Mouse (Mus musculus): ENCODE results near the gene Pdx1. TPM values are rescaled to one million over a fixed set of nuclear protein-coding genes. Genes with fewer than 3 reads are reported as not detected.

Pdx1 gene
- polyA plus RNA-seq, 1 experiment from 2014 or later, result 6.4 TPM

DNA sequence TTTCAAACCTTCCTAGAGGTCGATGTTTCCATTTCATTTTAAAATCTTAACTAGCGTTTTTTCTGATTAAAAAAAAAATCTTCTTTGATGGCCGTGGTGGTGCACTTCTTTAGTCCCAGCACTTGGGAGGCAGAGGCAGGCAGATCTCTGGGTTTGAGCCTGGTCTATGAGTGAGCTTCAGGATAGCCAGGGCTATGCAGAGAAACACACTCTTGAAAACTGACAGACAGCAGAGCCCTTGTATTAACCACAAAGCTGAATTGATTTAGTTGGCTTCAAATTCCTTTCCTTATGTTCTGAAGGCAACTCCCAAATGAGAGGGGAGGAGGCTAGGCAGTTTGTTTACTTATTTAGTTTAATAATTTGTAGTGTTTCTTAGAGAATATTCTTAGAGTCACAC lies 6.0 kb downstream of the Pdx1 start:
- ATAC-seq (replicated peaks; ENCODE audit: low FRiP score, low TSS enrichment, low read depth) (no peak), DNase-seq (ENCODE audit: low spot score) (no peak)
- no peaks in the 10 kb centered on the region for H3K4me1 ChIP-seq (replicated peaks; ENCODE audit: control insufficient read depth, insufficient read depth, low read length)
- no peak overlapping the region for H3K9ac ChIP-seq (ENCODE audit: low read length)
- peaks cover 100% of the 10 kb centered on the region for H3K27me3 ChIP-seq (replicated peaks; ENCODE audit: control insufficient read depth, insufficient read depth, low read length)
- no peak overlapping the region for H3K27ac ChIP-seq (ENCODE audit: low read depth)
- H3K4me3 ChIP-seq (ENCODE audit: low read depth, low read length), result no peak overlapping the region
- H3K36me3 ChIP-seq (ENCODE audit: control insufficient read depth, insufficient read depth, low read length), result no peaks in the 10 kb centered on the region
- 19% methylated on average over 3 of the region's 3 CpGs for WGBS
- no peak overlapping the region for H3K4me2 ChIP-seq (ENCODE audit: low read length)
- no peaks in the 10 kb centered on the region; the same call in 1 of the 2 replicates for H3K9me3 ChIP-seq (ENCODE audit: control insufficient read depth, low read length)

DNA sequence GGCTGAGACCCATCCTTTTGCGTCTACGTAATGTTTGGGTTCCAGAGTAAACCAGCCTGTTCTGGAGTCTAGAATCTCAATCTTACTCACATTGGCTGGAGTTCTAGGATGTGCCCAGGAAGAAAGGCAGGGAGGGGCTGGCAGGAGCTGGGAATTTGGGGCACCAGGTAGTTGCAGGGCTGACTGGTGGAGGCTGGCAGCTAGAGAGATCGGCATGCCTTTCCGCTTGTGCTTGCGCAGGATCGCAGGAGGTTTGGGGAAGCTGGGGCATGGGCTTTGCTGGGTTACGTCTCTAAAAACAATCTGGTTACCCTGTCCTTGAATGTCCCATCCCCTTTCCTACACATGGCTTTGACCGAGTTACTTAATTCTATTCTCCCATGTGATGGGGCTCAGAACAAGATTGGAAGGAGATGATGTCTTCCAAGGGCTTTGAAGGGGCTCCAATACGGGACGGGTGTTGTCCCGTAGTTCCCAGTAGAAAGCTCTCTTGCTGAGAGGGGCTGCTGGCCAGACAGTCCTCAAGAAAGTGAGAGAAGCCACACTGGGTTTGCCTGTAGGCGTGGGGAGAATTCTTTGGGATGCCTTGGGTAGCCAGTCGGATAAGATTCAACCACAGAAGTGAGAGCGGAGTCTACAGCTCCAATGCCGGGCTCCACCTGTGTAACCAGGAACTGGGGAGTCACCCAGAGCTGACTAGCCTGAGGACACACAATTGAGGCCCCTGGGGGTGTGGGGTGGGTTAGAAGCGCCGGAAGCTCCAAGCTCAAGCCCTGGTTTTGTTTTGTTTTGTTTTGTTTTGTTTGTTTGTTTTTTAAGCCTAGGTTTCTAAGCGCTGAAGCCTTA lies 7.2 kb downstream of the Pdx1 start:
- H3K27me3 ChIP-seq (replicated peaks; ENCODE audit: control insufficient read depth, insufficient read depth, low read length), result peaks cover 98% of the 10 kb centered on the region
- ATAC-seq (replicated peaks; ENCODE audit: low FRiP score, low TSS enrichment, low read depth) (no peak), DNase-seq (ENCODE audit: low spot score) (no peak)
- H3K27ac ChIP-seq (ENCODE audit: low read depth), result no peak overlapping the region
- no peaks in the 10 kb centered on the region; the same call in 1 of the 2 replicates for H3K9me3 ChIP-seq (ENCODE audit: control insufficient read depth, low read length)
- H3K4me3 ChIP-seq (ENCODE audit: low read depth, low read length), result no peak overlapping the region
- H3K36me3 ChIP-seq (ENCODE audit: control insufficient read depth, insufficient read depth, low read length), result no peaks in the 10 kb centered on the region
- no peaks in the 10 kb centered on the region for H3K4me1 ChIP-seq (replicated peaks; ENCODE audit: control insufficient read depth, insufficient read depth, low read length)
- no peak overlapping the region for H3K9ac ChIP-seq (ENCODE audit: low read length)
- WGBS, result 3% methylated on average over 18 of the region's 18 CpGs
- H3K4me2 ChIP-seq (ENCODE audit: low read length), result no peak overlapping the region

DNA sequence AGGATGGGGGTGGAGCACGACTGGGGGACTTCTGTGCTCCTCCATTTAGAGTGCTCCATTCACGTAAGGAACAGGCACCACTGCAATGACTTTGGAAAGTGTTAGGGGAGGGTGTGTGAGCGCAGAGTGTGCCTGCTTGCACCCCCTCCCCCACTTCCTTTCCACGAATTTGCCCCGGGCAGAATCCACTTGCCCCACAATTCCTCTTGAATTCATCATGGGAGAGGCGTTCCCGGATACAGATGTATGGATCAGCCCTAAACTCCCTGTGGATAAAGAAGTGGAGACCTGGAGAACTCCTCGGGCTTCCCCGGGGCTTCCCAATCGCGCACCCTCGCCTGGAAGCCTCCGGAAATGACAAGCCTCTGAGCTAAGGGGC lies 7.8 kb downstream of the Pdx1 start:
- H3K4me2 ChIP-seq (ENCODE audit: low read length), result no peak overlapping the region
- H3K36me3 ChIP-seq (ENCODE audit: control insufficient read depth, insufficient read depth, low read length), result no peaks in the 10 kb centered on the region
- ATAC-seq (replicated peaks; ENCODE audit: low FRiP score, low TSS enrichment, low read depth) (no peak), DNase-seq (ENCODE audit: low spot score) (no peak)
- H3K9me3 ChIP-seq (ENCODE audit: control insufficient read depth, low read length), result no peaks in the 10 kb centered on the region; the same call in 1 of the 2 replicates
- 3% methylated on average over 13 of the region's 13 CpGs for WGBS
- no peak overlapping the region for H3K9ac ChIP-seq (ENCODE audit: low read length)
- H3K4me1 ChIP-seq (replicated peaks; ENCODE audit: control insufficient read depth, insufficient read depth, low read length), result no peaks in the 10 kb centered on the region
- H3K4me3 ChIP-seq (ENCODE audit: low read depth, low read length), result no peak overlapping the region
- H3K27me3 ChIP-seq (replicated peaks; ENCODE audit: control insufficient read depth, insufficient read depth, low read length), result peaks cover 92% of the 10 kb centered on the region
- no peak overlapping the region for H3K27ac ChIP-seq (ENCODE audit: low read depth)

DNA sequence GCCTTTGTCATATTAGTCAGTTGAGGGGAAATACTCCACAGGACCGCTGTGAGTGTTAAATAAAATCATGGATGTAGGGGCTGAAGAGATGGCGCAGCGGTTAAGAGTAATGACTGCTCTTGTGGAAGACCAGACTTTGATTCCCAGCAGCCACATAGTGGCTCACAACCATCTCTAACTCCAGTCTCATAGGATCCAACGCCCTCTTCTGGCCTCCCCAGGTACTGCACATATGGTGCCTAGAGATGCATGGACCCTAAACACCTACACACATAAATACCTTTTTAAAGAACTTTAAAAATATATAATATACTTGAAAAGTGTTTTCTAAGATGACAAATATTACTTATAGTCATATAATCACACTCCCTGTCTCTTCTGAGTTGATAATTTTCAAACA lies 14.6 kb downstream of the Pdx1 start:
- Histone ChIP-seq H3K27me3 (replicated peaks; ENCODE audit: control insufficient read depth, insufficient read depth, low read length) (peaks cover 24% of the 10 kb centered on the region), H3K4me3 (ENCODE audit: low read depth, low read length) (no peak overlapping the region), H3K9ac (ENCODE audit: low read length) (no peak overlapping the region), H3K27ac (ENCODE audit: low read depth) (no peak overlapping the region), H3K4me2 (ENCODE audit: low read length) (no peak overlapping the region), H3K4me1 (replicated peaks; ENCODE audit: control insufficient read depth, insufficient read depth, low read length) (no peaks in the 10 kb centered on the region), H3K36me3 (ENCODE audit: control insufficient read depth, insufficient read depth, low read length) (no peaks in the 10 kb centered on the region), H3K9me3 (ENCODE audit: control insufficient read depth, low read length) (no peaks in the 10 kb centered on the region)
- DNase-seq (ENCODE audit: low spot score) (no peak), ATAC-seq (replicated peaks; ENCODE audit: low FRiP score, low TSS enrichment, low read depth) (no peak)
- 73% methylated on average over 4 of the region's 4 CpGs for WGBS

DNA sequence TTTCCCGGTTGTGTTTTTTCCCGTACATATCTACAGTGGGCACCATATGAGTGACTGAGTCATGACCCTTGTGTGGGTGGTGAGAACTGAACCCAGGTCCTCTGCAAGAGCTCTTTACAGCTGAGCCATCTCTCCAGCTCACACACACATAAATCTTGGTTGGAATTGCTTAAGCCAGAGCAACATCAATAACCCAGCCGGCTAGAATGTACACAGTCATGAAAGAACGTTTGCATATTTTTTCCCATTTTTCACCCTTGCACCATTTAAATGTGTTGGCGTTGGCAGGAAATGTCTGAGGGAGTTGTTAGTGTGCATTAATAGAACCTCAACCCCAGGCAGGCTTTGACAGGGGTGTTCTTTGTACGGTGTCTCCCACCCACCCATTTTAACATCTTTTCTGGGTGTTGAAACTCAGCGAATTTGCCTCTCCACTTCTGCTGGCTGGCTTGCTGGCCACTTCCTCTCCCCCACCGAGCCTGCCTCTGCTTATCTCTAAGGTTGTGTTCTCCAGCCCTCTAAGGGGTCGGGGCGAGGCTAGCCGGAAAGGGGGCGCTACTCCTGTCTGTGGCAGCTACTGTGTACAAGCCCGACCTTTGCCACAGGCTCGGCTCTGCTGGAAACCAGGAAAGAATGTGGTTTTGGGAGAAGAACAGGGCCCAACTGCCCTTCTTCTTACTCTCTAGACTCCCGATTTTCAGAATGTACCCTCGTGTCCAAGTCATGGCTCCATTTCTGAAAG lies 22.2 kb downstream of the Pdx1 start:
- Histone ChIP-seq H3K4me3 (ENCODE audit: low read depth, low read length) (no peak overlapping the region), H3K4me2 (ENCODE audit: low read length) (peak overlapping the region; percentile 4; the same call in 1 of the 2 replicates), H3K9me3 (ENCODE audit: control insufficient read depth, low read length) (no peaks in the 10 kb centered on the region), H3K9ac (ENCODE audit: low read length) (no peak overlapping the region), H3K27ac (ENCODE audit: low read depth) (peak overlapping the region; percentile 54), H3K4me1 (replicated peaks; ENCODE audit: control insufficient read depth, insufficient read depth, low read length) (no peaks in the 10 kb centered on the region; the same call in 1 of the 2 replicates), H3K27me3 (replicated peaks; ENCODE audit: control insufficient read depth, insufficient read depth, low read length) (peaks cover 35% of the 10 kb centered on the region), H3K36me3 (ENCODE audit: control insufficient read depth, insufficient read depth, low read length) (no peaks in the 10 kb centered on the region)
- DNase-seq (ENCODE audit: low spot score) (no peak), ATAC-seq (replicated peaks; ENCODE audit: low FRiP score, low TSS enrichment, low read depth) (0 out of 2 replicates have a peak, but pooled peaks have one; percentile 5)
- WGBS, result 27% methylated on average over 16 of the region's 16 CpGs

DNA sequence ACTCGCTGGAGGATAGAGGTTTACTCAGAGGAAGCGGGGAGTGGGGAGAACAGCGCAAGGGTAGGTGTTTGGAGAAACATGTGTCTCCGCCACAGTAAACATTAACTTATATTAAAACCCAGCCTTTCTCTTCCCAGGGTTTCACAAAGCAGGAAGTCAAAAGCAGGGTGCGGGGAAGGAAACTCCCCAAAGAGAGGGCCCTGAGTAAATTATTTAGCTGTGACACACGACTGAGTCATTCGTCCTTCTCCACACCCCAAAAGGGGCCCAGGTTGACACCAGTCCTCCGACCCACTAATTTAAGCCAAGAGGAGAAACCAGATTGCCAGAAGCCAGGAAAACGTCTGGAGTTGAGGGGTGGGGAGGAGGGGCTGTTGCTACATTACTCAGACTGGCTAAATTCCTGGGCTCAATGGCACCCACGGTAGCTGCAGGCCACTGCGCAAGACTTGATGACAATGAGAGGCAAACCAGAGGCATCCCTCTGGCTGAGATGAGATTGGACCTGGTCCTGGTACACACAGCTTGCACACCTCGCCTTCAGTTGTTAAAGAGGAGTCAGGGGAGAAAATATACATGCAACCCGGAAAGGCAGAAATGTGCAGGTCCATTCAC lies 22.9 kb downstream of the Pdx1 start:
- H3K9me3 ChIP-seq (ENCODE audit: control insufficient read depth, low read length), result no peaks in the 10 kb centered on the region
- no peak overlapping the region for H3K9ac ChIP-seq (ENCODE audit: low read length)
- 26% methylated on average over 13 of the region's 13 CpGs for WGBS
- ATAC-seq (replicated peaks; ENCODE audit: low FRiP score, low TSS enrichment, low read depth), result peak; percentile 36
- peak overlapping the region; percentile 4; the same call in 1 of the 2 replicates for H3K4me2 ChIP-seq (ENCODE audit: low read length)
- no peaks in the 10 kb centered on the region; the same call in 1 of the 2 replicates for H3K4me1 ChIP-seq (replicated peaks; ENCODE audit: control insufficient read depth, insufficient read depth, low read length)
- H3K36me3 ChIP-seq (ENCODE audit: control insufficient read depth, insufficient read depth, low read length), result no peaks in the 10 kb centered on the region
- H3K27ac ChIP-seq (ENCODE audit: low read depth), result peak overlapping the region; percentile 54
- H3K27me3 ChIP-seq (replicated peaks; ENCODE audit: control insufficient read depth, insufficient read depth, low read length), result peaks cover 37% of the 10 kb centered on the region
- no peak for DNase-seq (ENCODE audit: low spot score)
- H3K4me3 ChIP-seq (ENCODE audit: low read depth, low read length), result no peak overlapping the region

DNA sequence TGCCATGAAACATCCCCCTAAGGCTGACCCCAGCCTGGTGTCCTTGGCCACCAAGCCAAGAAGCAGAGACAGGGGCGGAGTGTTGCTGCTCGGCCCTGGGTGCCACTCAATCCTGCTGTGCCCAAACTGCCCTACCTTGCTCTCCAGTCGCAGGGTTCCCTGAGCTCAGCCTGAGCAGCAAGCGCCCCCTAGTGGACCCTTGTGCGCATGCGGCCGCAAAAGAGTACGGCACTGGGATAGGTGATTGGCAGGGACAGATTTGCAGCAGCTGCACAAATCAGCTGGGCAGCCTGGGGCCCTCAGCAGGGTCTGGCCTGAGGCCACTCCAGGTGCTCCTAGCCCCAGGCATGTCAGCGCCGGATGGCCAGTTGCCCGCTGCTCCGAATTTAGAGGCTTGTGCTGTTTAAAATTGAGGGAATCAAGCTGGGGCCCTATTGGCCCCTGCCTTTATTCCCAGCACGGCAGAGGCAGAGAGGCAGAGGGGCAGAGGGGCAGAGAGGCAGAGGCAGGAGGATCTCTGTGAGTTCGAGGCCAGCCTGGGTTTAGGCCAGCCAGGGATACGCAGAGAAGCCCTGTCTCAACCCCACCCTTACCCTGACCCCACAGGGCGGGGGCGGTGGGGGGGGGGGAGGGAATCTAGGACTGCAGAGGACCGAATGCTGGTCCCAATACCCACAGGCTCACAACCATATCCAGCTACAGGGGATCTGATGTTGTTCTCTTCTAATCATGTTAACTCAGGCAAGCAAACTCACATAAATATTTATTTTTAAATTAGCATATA lies 23.6 kb downstream of the Pdx1 start:
- no peak overlapping the region for H3K4me3 ChIP-seq (ENCODE audit: low read depth, low read length)
- no peak overlapping the region for H3K9ac ChIP-seq (ENCODE audit: low read length)
- H3K9me3 ChIP-seq (ENCODE audit: control insufficient read depth, low read length), result no peaks in the 10 kb centered on the region
- 20% methylated on average over 18 of the region's 18 CpGs for WGBS
- DNase-seq (ENCODE audit: low spot score) (peak; percentile 93), ATAC-seq (replicated peaks; ENCODE audit: low FRiP score, low TSS enrichment, low read depth) (peak; percentile 74)
- no peak overlapping the region for H3K4me2 ChIP-seq (ENCODE audit: low read length)
- H3K36me3 ChIP-seq (ENCODE audit: control insufficient read depth, insufficient read depth, low read length), result no peaks in the 10 kb centered on the region
- peaks cover 43% of the 10 kb centered on the region for H3K27me3 ChIP-seq (replicated peaks; ENCODE audit: control insufficient read depth, insufficient read depth, low read length)
- H3K27ac ChIP-seq (ENCODE audit: low read depth), result peak overlapping the region; percentile 54; the same call in 1 of the 2 replicates
- no peaks in the 10 kb centered on the region; the same call in 1 of the 2 replicates for H3K4me1 ChIP-seq (replicated peaks; ENCODE audit: control insufficient read depth, insufficient read depth, low read length)

DNA sequence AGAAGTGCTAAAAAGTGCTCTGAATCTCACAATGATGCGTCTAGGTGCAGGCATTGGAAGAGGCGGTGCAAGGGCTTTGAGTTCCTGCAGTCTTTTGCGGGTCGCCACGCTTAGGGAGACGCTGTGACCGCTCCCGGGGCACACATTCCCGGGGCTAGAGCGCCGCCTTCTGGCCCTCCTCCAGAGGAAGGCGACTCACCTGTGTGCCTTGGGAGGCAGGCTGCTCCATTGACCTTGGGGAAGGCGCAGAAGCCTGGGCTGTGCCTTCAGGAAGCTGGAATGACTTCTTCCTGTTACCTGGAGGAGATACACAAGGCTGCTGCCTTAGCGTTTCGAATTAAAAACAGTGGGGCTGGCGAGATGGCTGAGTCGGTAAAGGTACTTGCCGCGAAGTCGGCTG lies 24.4 kb downstream of the Pdx1 start:
- no peak overlapping the region for H3K4me2 ChIP-seq (ENCODE audit: low read length)
- WGBS, result 25% methylated on average over 20 of the region's 20 CpGs

More for the DNA sequence above, 24.4 kb downstream of the Pdx1 start:
- ATAC-seq (replicated peaks; ENCODE audit: low FRiP score, low TSS enrichment, low read depth) (0 out of 2 replicates have a peak, but pooled peaks have one; percentile 20), DNase-seq (ENCODE audit: low spot score) (peak; percentile 69)
- H3K27me3 ChIP-seq (replicated peaks; ENCODE audit: control insufficient read depth, insufficient read depth, low read length), result peaks cover 51% of the 10 kb centered on the region
- H3K4me1 ChIP-seq (replicated peaks; ENCODE audit: control insufficient read depth, insufficient read depth, low read length), result no peaks in the 10 kb centered on the region; the same call in 1 of the 2 replicates
- no peak overlapping the region for H3K4me3 ChIP-seq (ENCODE audit: low read depth, low read length)
- no peaks in the 10 kb centered on the region for H3K9me3 ChIP-seq (ENCODE audit: control insufficient read depth, low read length)
- H3K9ac ChIP-seq (ENCODE audit: low read length), result no peak overlapping the region
- no peaks in the 10 kb centered on the region for H3K36me3 ChIP-seq (ENCODE audit: control insufficient read depth, insufficient read depth, low read length)
- no peak overlapping the region for H3K27ac ChIP-seq (ENCODE audit: low read depth)

Measured in intestine, embryonic 14.5 days (tissue).